Mouse (Mus musculus): ENCODE measurements around the gene Parp3. TPM values are rescaled to one million over a fixed set of nuclear protein-coding genes. Genes with fewer than 3 reads are reported as not detected.

Parp3 gene
- total RNA-seq, 2 experiments from 2014 or later, result 64.1 to 76.2 TPM

DNA sequence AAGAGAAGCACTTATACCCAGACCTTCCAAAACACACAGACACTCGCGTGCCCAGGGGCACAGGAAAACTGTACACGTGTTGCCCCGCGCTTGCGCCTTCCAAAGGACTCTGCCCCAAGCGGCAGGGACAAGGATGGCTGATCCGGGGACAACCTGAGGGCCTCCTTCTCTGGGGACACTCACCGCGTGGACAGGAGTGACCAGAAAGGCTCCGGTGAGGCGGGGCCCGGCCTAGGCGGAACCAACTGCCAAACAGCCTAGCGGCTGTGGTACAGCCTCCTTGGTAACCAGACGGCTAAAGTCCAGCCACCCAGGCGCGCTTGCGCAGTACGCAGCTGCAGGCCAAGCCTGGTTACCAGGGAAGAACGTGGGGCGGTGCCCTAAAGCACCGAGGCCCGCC lies 29.4 kb downstream of the Parp3 start, which contains the start of the genes Abhd14b and Abhd14a:
Gene Abhd14b (plus strand): TSS at position 112 of the 400 bp plus-strand sequence.
Gene Abhd14a (minus strand): TSS at position 331 of the 400 bp plus-strand sequence.
- intact Hi-C loops (cut with DNase I; ENCODE audit: low total_unique reads), result no loop called here
- peak; percentile 96 for DNase-seq

DNA sequence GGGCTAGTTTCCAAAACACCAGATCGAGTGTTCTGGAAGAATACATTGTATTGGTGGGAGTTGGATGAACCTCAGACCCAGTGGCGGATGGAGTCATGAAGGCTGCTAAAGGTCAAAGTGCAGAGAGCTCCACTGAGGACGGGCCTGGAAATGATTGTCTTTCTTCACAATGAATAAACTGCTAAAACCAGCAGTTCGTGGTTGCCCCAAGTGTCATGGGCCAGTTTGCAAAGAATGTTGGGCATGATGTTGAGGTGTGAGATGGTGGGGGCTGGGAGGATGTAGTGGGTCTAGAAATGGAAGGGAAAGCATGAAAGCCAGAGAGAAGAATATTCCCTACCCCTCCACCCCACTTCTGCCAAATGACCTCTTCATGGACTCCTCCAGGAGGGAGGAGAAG lies 31.9 kb downstream of the Parp3 start:
- intact Hi-C loops (cut with DNase I; ENCODE audit: low total_unique reads), result no loop called here
- no peak for DNase-seq

DNA sequence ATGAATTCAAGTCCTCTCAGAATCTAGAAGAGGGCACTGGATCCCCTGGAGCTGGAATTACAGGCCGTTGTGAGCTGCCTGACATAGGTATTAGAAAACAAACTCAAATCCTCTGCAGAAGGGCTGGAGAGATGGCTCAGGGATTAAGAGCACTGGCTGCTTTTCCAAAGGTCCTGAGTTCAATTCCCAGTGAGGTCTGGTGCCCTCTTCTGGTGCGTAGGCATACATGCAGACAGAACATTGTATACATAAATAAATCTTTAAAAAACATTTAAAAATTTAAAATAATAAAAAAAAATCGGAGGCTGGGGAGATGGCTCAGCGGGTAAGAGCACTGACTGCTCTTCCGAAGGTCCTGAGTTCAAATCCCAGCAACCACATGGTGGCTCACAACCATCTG lies 34.1 kb downstream of the Parp3 start:
- DNase-seq, result no peak
- intact Hi-C loops (cut with DNase I; ENCODE audit: low total_unique reads), result no loop called here

DNA sequence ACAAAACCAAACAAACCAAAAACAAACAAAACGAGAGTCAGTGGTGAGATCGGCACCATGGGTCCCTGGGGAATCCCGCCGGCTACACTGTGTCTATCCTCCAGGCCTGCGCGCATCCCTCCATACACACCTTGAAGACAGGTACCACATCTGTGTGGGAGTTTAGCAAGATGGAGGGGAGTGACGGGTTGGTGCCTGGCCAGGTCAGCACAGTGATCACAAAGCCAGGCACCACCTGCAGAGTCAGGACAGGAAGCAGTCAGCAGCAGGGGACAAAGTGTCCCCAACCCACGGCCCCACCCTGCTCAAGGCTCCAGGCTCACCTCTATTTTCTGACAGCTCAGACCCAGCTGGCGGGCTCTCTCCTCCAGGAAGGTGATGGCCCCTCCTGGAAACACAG lies 40.2 kb downstream of the Parp3 start:
- intact Hi-C loops (cut with DNase I; ENCODE audit: low total_unique reads), result loop anchor here (5.0 kb wide), 1 partner anchor 36 kb away; no protein-coding TSS in a partner anchor
- no peak for DNase-seq

DNA sequence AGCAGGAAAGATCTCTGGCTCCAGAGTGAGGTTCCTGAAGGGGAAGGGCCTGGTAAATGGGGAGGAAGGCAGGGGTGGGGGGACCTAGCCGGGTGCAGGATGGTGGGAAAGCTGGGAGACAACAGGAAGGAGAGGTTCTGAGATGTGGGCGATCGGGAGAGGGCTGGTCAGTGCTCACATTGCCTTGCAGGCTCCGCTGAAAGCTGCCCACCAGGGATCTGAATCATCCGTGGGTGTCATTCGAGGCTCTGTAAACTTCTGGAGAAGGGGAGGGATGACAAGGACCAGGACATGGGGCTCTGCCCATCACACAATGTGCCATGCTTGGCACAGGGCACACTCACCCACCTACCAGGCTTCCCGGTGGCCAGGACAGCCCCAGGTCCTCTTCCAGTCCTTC lies 43.4 kb downstream of the Parp3 start:
- no peak for DNase-seq
- intact Hi-C loops (cut with DNase I; ENCODE audit: low total_unique reads), result no loop called here

DNA sequence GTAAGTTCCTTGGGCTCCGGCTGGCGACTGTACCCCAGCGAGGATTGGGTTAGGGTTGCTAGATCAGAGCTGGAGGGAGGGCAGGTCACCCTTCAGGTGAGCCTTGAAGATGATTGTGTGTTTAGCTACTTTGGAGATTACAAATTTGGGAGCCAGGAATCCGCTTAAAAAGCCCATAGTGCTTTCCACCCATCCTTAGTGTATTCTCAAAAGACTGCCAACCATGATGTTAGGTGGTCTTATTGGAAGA lies 46.8 kb downstream of the Parp3 start:
- intact Hi-C loops (cut with DNase I; ENCODE audit: low total_unique reads), result no loop called here

DNA sequence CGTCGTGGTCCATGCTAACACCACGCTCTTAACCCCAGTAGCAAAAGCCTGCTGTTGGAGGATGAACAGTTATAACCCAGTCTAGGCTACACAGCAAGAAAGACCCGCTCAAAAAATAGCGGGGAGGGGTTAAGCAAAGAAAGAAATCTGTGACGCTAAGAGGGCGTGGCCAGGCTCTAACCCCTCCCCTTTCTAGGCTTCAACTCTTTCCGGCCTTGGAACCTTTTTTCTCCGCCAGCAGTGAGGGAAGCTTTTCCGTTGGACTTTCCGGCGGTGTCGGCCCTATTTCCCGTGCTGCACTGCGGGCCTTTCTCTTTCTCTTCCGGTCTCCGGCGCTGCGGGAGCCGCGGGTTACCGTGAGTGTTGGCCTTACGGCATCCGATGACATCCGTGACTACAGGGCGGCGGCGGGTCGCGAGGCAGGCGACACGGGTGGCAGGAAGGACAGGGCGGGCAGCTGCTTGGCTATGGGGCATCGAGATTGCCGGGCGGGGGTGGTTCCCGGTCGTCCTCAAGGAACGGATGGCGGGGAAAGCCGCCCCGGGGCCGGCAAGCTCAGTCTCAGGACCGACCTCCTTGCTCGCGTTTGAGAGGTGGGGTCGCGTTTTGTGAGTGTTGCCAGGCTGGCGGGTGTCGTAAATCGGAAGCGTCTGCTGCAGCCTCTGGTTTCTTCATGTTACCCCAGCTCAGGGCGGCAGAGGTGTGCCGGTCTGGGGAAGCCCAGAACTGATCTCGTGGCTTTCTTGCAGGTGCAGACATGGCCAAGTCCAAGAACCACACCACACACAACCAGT lies 47.3 kb downstream of the Parp3 start, which contains the start of gene Rpl29:
Gene Rpl29 (plus strand): TSS at position 234 of the 794 bp plus-strand sequence.
- DNase-seq, result peak; percentile 93
- intact Hi-C loops (cut with DNase I; ENCODE audit: low total_unique reads), result no loop called here

More for the DNA sequence above, 46.8 kb downstream of the Parp3 start:
- no peak for DNase-seq

DNA sequence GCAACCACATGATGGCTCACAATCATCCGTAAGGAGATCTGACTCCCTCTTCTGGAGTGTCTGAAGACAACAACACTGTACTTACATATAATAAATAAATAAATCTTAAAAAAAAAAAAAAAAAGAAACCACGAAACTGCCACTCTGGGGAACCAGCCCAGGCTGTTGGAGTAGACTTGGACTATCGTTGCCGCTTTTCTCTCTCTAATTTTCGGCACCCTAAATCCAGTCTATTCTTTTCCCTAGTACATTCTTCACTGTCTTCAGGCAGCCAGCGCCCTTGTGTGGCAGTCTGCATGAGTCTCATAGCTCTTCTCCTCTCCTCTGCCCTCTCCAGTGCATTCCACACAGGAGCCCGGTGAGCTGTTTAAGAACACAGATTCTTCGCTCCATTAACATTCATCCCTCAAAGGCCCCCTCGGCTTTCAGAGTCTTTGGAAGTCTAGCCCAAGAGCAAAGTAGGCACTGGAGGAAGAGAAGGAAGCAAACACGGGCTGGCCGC lies 48.0 kb downstream of the Parp3 start:
- intact Hi-C loops (cut with DNase I; ENCODE audit: low total_unique reads), result no loop called here
- no peak for DNase-seq

DNA sequence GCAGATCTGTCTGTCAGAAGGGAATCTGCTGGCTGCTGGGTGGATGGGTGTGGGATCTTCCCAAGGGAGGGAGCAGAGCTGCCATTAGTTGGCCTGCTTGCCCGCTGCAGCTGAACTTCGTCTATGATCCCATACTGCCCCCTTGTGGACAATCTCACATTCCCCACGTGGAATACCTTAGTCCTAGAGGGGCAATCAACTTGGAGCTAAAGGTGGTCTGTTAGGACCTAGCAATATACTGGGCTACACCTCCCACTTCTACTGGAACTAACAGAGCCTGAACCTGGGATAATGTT lies 54.9 kb downstream of the Parp3 start:
- intact Hi-C loops (cut with DNase I; ENCODE audit: low total_unique reads), result loop anchor here (2.0 to 5.0 kb wide), 2 partner anchors 115 to 133 kb away; no protein-coding TSS in a partner anchor
- DNase-seq, result peak; percentile 85

DNA sequence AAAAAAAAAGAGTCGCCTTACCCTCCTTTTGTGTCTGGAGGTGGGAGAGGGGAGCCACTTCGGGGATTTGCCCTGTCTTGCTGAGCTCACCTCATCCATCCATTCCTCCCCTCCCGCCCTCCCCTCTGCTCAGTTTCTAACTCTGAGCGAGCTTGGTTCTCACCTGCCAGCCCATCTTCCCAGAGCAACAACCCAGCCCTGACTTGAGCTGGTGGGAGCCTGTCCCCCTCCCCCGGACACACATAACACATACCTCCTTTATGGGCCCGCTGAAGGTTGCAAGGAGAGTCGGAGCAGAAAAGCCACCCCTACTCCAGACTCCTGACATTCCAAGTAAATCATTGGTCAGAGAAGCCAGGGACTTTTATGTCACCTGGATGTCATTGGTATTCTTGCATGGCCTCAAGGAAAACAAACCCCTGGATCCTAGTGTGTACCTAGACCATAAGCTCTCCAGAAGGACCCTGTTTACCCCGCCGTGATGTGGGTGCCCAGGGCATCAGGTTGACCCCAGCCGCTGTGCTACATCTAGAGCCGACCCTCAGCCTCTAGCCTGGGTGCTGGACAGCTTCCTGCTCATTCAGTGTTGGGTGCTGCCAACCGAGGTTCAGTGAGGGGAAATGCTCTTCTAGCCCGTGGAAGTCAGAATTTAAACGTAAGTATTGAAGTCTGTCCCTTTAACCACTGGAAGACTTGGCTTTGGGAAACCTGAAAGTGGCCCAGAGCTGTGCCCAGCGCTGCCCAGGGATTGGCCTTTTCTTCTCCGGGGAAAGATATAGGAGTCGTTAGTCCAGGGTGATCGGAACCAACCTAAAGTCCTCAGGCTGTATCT lies 55.5 kb downstream of the Parp3 start:
- intact Hi-C loops (cut with DNase I; ENCODE audit: low total_unique reads), result loop anchor here (5.0 kb wide), 1 partner anchor 114 kb away; no protein-coding TSS in a partner anchor
- no peak for DNase-seq

DNA sequence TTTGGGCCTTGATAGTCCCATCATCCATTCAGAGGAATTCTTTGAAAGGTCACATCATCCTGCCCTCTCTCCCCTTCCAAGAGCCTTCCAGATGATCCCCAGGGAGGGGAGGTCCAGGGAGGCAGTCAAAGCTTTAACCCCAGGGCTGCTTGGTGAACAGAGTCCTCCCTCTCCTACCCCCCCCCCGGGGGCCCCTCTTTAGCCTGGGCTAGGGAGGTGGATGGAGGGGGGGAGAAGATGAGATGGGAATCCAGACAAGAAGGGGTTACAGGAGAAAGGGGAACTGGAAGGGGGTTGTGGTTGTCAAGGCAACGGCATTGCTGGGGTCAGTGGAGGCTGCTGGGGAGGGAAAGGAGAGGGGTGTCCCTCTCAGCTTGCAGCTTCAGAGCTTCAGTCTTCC lies 56.1 kb downstream of the Parp3 start:
- no peak for DNase-seq
- intact Hi-C loops (cut with DNase I; ENCODE audit: low total_unique reads), result loop anchor here (5.0 kb wide), 1 partner anchor 113 kb away; no protein-coding TSS in a partner anchor

Other genes with a start within 250 kb of the Parp3 start
- 100 to 1,000 TPM; 189 to 234 TPM for gene Alas1, start 228.3 kb downstream of the Parp3 start, total RNA-seq (2021)
- 1 to 10 TPM; 1.8 to 2.5 TPM for gene Poc1a, start 195.9 kb downstream of the Parp3 start, total RNA-seq (2021)
- 10 to 100 TPM; 13.9 to 17.6 TPM for gene Dusp7, start 108.3 kb downstream of the Parp3 start, total RNA-seq (2021)
- gene Rpl29, start 47.5 kb downstream of the Parp3 start, total RNA-seq (2021), result 100 to 1,000 TPM; 350 to 424 TPM
- 10 to 100 TPM in 1 of 2 experiments, 1 to 10 TPM in 1; 8.4 to 10.9 TPM for gene Acy1, start 38.6 kb downstream of the Parp3 start, total RNA-seq (2021)
- gene Abhd14b, start 29.5 kb downstream of the Parp3 start, total RNA-seq (2021), result 1 to 10 TPM; 4.6 to 6.5 TPM
- 10 to 100 TPM; 13.3 to 16.0 TPM for gene Abhd14a, start 29.3 kb downstream of the Parp3 start, total RNA-seq (2021)
- 10 to 100 TPM; 47.6 to 48.7 TPM for gene Pcbp4, start 23.7 kb downstream of the Parp3 start, total RNA-seq (2021)
- gene Gpr62, start 11.0 kb downstream of the Parp3 start, total RNA-seq (2021), result under 1 TPM; 0.16 to 0.33 TPM
- 10 to 100 TPM; 12.6 to 18.4 TPM for gene Rrp9, start 986 bp downstream of the Parp3 start, total RNA-seq (2021)
- gene Iqcf1, start 23.0 kb upstream of the Parp3 start, total RNA-seq (2021), result not detected
- not detected for gene Iqcf5, start 37.6 kb upstream of the Parp3 start, total RNA-seq (2021)
- gene Iqcf3, start 84.7 kb upstream of the Parp3 start, total RNA-seq (2021), result not detected
- not detected for gene Iqcf4, start 94.0 kb upstream of the Parp3 start, total RNA-seq (2021)
- gene Iqcf6, start 149.6 kb upstream of the Parp3 start, total RNA-seq (2021), result not detected
- gene Grm2, start 179.1 kb upstream of the Parp3 start, total RNA-seq (2021), result not detected
- gene Tex264, start 209.0 kb upstream of the Parp3 start, total RNA-seq (2021), result 10 to 100 TPM; 17.3 to 20.6 TPM

All from gastrocnemius, postnatal 14 days (tissue).